Mouse (Mus musculus) cerebellum, postnatal 14 days (tissue): ENCODE measurements at regions not wholly inside any gene's neighbourhood (a gene's known extent, or its start where the extent isn't known, plus 50 kb on each side); places are given as distances from the start of the nearest gene placed in this dataset.

ENCODE experiments used
- DNase-seq, 2 experiments: peaks; one replicate each; pipeline ENCODE4 v3.0.0; 2021; ENCODE audit warnings: mixed read lengths in 2 of 2

DNA sequence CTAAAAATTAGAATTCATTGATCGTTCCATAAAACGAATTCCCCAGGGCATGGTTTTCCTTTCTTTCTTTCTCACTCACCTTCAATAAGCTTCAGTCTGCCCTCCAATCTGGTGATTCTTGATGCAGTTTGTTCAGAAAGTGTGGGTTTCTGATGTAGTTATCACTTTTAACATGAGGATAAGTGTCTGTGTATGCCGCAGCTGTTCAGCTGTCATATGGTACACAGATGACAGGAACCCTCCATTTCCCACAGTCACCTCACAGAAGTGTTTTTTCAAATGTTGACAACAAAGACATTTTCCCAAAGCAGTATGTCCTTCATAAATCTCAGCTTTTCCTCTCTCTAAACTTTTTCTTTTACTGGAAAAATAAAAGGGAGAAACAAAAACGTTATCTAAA lies 2177.0 kb downstream of the 9330182O14Rik start:
- no peak for DNase-seq

DNA sequence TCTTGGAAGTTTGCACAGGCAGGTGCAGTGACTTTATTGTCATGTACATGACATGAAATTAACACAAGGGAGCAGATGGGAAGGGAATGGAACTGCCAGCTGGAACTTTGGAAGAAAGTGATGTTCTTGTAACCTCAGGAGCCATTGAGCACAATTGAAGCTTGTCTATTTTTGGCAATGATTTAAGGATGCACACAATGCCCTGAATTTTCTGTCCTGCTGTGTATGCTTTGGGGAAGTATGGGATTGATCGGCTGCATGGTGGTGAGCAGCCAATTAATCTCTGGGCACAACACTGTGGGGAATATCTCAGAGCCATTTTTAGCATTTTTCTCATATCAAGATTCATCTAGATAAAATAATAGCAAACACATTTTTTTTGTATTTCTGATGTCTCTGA lies 2186.2 kb downstream of the 9330182O14Rik start:
- no peak for DNase-seq

DNA sequence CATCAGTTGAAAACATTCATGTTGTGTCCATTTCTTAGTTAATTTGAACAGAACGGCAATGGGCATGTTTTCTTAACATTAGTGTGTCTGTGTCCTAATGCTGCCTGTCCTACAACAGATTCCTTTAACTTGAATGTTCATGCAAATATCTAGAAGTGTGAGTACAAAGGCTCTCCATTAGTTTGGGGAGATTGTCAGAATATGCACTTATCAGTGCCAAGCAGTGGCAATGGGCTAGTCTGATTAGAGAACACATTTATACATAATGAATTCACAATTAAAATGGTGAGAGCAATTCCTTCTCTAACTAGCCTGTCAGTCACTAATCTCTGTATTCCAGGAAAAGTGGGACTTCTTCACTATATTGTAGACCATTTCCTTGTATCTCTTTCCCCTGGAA lies 2188.8 kb downstream of the 9330182O14Rik start:
- DNase-seq = no peak

DNA sequence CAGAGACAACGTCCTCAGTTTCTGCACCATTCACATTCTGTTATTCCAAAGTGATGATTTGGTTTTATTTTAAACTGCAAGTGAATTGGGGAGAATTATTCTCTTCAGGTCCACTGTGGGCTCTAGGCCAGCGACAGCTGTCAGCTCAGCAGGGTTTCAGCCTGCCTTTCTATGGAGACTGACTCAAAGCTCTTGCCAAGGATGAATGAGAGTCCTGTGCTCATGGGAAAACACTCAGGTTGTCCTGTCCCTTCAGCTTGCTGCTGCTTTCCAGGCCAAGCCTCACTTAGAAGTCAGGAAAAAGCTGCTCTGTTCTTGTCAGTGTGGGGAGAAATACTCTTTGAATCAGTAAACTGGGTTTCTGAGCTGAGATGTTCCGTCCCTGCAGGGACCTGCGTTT lies 2191.1 kb downstream of the 9330182O14Rik start:
- DNase-seq = peak; percentile 99

DNA sequence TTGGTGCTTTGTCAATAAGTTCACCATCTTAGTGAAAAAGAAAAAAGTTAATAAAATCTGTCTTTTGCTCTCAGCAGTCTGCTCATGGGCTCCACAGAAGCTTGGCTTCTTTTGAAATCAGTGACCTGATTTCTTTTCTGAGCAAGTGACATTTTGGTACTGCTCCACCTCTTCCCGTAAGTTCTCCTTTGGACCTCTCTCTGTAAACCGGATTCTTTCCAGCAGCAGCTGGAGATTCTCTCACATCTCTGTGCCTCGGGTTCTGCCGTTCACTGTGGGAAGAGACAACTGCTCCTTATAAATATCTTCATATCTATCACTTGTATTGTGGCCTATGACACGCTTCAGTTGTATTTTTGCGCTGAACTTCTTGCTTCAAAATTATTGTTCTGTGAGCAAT lies 2194.4 kb downstream of the 9330182O14Rik start:
- peak in 1 of 2 experiments; percentile 42 for DNase-seq

DNA sequence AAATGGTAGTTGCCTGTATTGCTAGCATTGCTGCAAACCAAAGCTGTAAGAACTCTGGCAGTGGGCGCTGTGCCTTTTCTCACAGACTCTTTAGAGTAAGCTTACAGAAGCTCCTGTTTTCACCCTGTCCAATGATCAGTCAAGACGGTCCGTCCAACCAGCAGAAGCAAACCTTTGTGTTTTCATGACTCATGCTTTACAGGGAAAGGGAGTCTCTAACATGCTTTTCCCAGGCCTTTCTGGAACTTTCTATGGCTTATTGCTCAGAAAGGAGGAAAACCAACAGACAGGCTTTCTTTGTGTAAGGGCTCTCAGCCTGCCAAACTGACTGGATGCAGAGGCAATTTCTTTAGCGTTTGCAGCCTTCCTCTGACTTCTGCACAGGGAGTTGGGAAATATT lies 2195.6 kb downstream of the 9330182O14Rik start:
- DNase-seq = no peak

DNA sequence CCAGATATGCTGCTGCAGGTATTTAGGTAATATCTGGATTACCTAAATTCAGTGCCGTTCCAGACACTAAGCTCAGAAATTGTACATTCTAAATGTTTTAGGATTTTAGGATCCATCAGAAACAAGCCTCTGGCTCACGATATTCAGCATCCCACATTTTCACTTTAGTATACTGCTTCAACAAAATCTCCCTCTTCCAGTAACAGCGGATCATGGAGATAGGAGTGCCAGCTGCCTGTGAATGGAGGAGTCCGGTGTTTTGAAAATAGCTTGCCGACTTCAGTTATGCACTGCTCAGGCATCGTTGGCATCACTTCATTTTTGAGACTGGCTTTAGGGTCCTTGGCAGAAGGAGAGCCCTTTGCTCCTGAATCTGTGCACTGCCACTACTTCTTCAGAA lies 2199.5 kb downstream of the 9330182O14Rik start:
- DNase-seq = no peak

DNA sequence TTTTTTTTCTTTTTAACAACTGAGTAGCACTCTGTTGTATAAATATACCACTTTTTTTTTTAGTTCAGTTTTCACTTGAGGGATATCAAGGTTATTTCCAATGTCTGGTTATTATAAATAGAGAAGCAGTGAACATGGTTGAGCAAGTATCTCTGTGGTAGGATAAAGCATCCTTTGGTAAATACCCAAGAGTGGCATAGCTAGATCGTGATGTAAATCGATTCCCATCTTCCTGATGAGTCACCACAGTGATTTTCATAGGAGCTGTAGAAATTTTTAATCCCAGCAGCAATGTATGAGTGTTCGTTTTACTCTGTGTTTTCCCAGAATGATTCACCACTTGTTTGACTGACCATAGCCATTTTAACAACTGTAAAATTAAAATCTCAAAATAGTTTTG lies 2212.0 kb downstream of the 9330182O14Rik start:
- DNase-seq = no peak

DNA sequence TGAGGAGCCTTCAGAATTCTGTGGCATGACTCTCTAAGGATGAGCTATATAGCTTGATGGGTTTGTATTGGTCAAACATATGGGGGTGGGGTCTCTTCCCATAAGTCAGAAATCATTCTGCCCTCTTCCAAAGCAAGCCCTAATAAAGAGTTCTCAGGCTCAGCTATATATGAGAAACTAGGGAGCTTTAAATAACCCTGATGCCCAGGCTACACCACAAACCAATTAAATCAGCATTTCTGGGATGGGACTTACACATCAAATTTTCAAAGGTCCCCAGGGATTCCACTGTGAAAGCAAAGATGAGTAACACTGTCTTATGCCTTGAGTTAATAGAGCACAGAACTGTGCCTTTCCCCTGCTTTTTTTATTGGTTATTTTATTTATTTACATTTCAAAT lies 2227.7 kb downstream of the 9330182O14Rik start:
- no peak for DNase-seq

DNA sequence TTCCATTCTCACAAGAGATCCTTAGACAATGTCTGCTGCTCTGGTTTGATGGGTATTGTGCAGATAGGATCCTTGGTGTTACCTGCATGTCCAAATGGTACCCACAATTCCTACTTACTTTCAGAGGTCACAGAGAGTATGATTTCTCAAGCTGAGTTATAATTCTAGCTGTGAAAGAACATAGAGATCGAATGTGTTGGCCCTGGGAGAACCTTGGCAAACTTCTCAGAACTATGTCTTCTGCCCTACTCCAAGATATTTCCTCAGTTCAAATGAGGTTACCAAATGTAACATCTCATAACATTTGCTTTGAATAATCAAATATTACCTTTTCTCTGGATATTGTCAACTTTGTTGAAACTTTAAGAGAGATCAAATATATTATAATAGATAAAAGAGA lies 2230.8 kb downstream of the 9330182O14Rik start:
- DNase-seq = no peak

DNA sequence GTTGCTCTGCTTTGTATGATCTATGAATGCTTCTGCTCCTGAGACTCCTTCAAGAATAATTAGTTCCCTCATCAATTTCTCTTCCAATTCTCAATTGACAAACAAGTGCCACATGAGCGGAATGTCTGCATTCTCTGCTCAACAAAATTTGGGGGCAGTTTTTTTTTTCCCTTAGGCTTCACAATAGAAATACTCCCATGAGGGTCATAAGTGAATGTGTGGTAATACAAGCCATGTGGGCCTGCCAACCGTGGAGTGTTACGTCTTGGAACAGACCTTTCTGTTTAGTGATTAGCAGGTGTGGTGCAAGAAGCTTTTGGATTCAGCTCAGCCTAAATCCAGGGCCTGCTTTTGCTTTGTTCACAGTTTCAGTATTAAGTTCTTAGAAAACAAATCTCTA lies 2232.6 kb downstream of the 9330182O14Rik start:
- no peak for DNase-seq

DNA sequence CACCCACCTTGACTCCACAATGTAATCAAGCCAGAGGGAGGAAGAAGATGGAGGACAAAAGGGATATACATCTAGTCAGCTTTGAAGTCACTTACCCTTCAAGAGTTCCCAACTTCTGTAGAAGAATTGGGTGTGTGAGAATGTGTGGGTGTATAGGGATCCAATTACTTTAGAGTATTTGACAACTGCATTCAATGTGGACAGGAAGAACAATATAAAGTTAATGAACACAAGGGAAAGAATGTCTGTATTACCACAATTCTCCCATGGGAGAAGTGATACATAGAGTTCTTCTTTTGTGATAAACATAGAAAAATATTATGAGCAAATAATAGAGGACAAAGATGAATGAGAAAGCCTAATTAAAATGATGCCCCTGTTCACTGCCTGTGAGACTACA lies 2235.4 kb downstream of the 9330182O14Rik start:
- no peak for DNase-seq

DNA sequence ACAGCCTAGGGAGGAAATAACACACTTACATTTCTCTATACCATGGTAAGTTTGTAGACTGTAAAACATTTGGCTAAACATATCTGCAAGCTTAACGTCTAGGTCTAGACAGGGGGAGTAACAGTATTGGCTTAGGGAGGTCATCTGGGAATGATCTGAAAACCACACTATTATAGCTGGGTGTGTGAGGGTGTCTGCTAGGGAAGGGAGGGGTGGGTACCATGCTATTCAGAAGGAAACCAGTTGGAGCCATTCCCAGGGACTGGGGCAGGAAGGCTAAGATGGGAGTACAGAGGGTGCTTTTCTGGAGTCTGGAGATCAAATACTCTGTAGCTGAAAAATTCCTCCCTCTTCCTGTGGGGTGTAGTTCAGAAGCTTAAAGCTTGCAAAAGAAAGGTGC lies 2235.9 kb downstream of the 9330182O14Rik start:
- no peak for DNase-seq

DNA sequence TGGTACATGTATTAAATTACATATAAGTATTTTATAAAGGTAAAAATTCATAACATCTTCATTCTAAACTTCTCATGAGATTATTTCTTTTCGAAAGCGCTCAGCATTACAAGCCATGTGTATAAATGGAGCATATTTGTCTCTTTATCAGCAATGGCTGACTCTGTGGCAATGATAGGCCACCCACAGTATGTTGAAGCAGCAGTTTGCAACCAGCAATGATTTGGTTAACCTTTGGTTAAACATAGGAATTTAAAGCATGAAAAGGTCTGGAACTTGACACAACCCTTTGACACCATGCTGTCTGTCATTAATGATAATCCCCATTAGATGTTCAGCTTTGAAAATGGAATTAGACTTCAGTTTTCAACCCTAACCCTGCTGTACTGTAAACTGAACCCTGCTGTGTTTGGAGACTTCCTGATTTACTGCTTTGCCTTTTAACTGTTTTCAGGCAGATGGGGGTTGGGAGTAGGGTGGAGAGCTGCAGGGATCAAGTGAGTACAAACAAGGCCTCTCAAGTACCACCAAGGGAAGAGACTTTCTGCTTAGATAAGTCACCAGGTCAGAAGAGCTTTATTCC lies 2238.6 kb downstream of the 9330182O14Rik start:
- DNase-seq = no peak
